Mouse (Mus musculus) neural tube, embryonic 10.5 days (tissue): ENCODE measurements around the gene Prokr2.
"Not testable (repeated sequence)": the region's sequence is repeated elsewhere in the genome, so short reads cannot be mapped to it uniquely, and the experiment has no call there.

Experiments
- DNase-seq: peaks from one replicate; pipeline ENCODE4 v3.0.0-alpha.2; 2017; ENCODE audit warnings: low spot score; ENCODE audit errors: extremely low spot score

Gene Prokr2

GRCm38 (mm10) chr2:132341293-132341692, 44.0 kb downstream of the Prokr2 start:
- DNase-seq: no peak

GRCm38 (mm10) chr2:132340350-132340749, 44.9 kb downstream of the Prokr2 start:
- no peak for DNase-seq

GRCm38 (mm10) chr2:132337202-132337601, 48.0 kb downstream of the Prokr2 start:
- no peak for DNase-seq

GRCm38 (mm10) chr2:132323541-132323940, 61.7 kb downstream of the Prokr2 start:
- DNase-seq: no peak

GRCm38 (mm10) chr2:132320516-132320915, 64.7 kb downstream of the Prokr2 start:
- DNase-seq: no peak

- DNase-seq: no peak
Measured at GRCm38 (mm10) chr2:132317178-132317577, 68.1 kb downstream of the Prokr2 start.

GRCm38 (mm10) chr2:132316041-132316808, 69.0 kb downstream of the Prokr2 start:
- peak; percentile 55 for DNase-seq

- not testable (repeated sequence) for DNase-seq
Measured at GRCm38 (mm10) chr2:132314057-132314456, 71.2 kb downstream of the Prokr2 start.

GRCm38 (mm10) chr2:132313568-132313967, 71.7 kb downstream of the Prokr2 start:
- DNase-seq: no peak

- no peak for DNase-seq
Measured at GRCm38 (mm10) chr2:132312616-132313015, 72.6 kb downstream of the Prokr2 start.

GRCm38 (mm10) chr2:132309398-132309930, 75.8 kb downstream of the Prokr2 start:
- DNase-seq: no peak

GRCm38 (mm10) chr2:132308829-132309228, 76.4 kb downstream of the Prokr2 start:
- DNase-seq: no peak

GRCm38 (mm10) chr2:132307213-132307843, 77.9 kb downstream of the Prokr2 start:
- DNase-seq: no peak

GRCm38 (mm10) chr2:132305988-132306387, 79.3 kb downstream of the Prokr2 start:
- DNase-seq: no peak

- DNase-seq: no peak
Measured at GRCm38 (mm10) chr2:132305165-132305564, 80.1 kb downstream of the Prokr2 start.

GRCm38 (mm10) chr2:132301436-132301835, 83.8 kb downstream of the Prokr2 start:
- DNase-seq: no peak

GRCm38 (mm10) chr2:132298250-132298649, 87.0 kb downstream of the Prokr2 start:
- DNase-seq: no peak

GRCm38 (mm10) chr2:132293694-132294450, 91.4 kb downstream of the Prokr2 start:
- no peak for DNase-seq

GRCm38 (mm10) chr2:132292083-132292482, 93.2 kb downstream of the Prokr2 start:
- DNase-seq: no peak

GRCm38 (mm10) chr2:132291265-132291664, 94.0 kb downstream of the Prokr2 start:
- DNase-seq: no peak

GRCm38 (mm10) chr2:132290808-132291207, 94.4 kb downstream of the Prokr2 start:
- DNase-seq: no peak

- DNase-seq: not testable (repeated sequence)
Measured at GRCm38 (mm10) chr2:132289213-132289612, 96.0 kb downstream of the Prokr2 start.
